Mouse (Mus musculus) E14TG2a.4 (cell line): ENCODE measurements around the gene Ppt2.

Experiments used
- H3K27me3 ChIP-seq: 2 replicates; pipeline ENCODE4 v1.6.1; 2014; ENCODE audit warnings: low read length, control low read depth; ENCODE audit not compliant: insufficient read depth
- H3K36me3 ChIP-seq: 2 replicates; pipeline ENCODE4 v1.6.1; 2014; ENCODE audit warnings: low read length, control low read depth; ENCODE audit not compliant: insufficient read depth
- H3K4me1 ChIP-seq: replicated peaks from 2 replicates; pipeline ENCODE4 v1.6.1; 2014; ENCODE audit warnings: low read depth, low read length, control low read depth
- H3K4me3 ChIP-seq: replicated peaks from 2 replicates; pipeline ENCODE4 v1.5.1; 2014; ENCODE audit warnings: mild to moderate bottlenecking, low read length
- H3K9me3 ChIP-seq: 2 replicates; pipeline ENCODE4 v1.6.1; 2014; ENCODE audit warnings: low read length, control low read depth
- CTCF ChIP-seq: conservative IDR thresholded peaks from 2 replicates; pipeline ENCODE4 v1.5.1; 2014; ENCODE audit warnings: low read length
- NANOG ChIP-seq: IDR thresholded peaks from 2 replicates; pipeline ENCODE4 v1.6.1; 2014; ENCODE audit warnings: borderline replicate concordance, low read length, mixed read lengths
- POU5F1 ChIP-seq: IDR thresholded peaks from 2 replicates; pipeline ENCODE4 v1.6.1; 2014; ENCODE audit warnings: low read length, borderline replicate concordance

Gene Ppt2

GRCm38 (mm10) chr17:34627093-34627942 is 992 bp downstream of the Ppt2 start:
- peaks cover 52% of the 10 kb centered on the region for H3K27me3 ChIP-seq
- H3K9me3 ChIP-seq = no peaks in the 10 kb centered on the region
- TF ChIP-seq POU5F1 (no peak), CTCF (no peak), NANOG (no peak)
- H3K4me3 ChIP-seq = peak overlapping the region; percentile 86
- peaks cover 15% of the 10 kb centered on the region for H3K36me3 ChIP-seq
- peaks cover 75% of the 10 kb centered on the region for H3K4me1 ChIP-seq

GRCm38 (mm10) chr17:34626773-34627092 is 1.6 kb downstream of the Ppt2 start:
- H3K4me3 ChIP-seq = peak overlapping the region; percentile 86
- H3K4me1 ChIP-seq = peaks cover 74% of the 10 kb centered on the region
- no peaks in the 10 kb centered on the region for H3K9me3 ChIP-seq
- TF ChIP-seq CTCF = no peak
- no peak for TF ChIP-seq POU5F1
- no peak for TF ChIP-seq NANOG
- peaks cover 52% of the 10 kb centered on the region for H3K27me3 ChIP-seq
- H3K36me3 ChIP-seq = peaks cover 20% of the 10 kb centered on the region

GRCm38 (mm10) chr17:34626062-34626772 is 2.1 kb downstream of the Ppt2 start:
- Histone ChIP-seq H3K4me1 (peaks cover 69% of the 10 kb centered on the region), H3K4me3 (peak overlapping the region; percentile 86), H3K9me3 (no peaks in the 10 kb centered on the region), H3K36me3 (peaks cover 22% of the 10 kb centered on the region), H3K27me3 (peaks cover 46% of the 10 kb centered on the region)
- TF ChIP-seq NANOG (no peak), POU5F1 (no peak), CTCF (no peak)

GRCm38 (mm10) chr17:34624981-34625380 is 3.3 kb downstream of the Ppt2 start:
- TF ChIP-seq NANOG = no peak
- TF ChIP-seq CTCF = no peak
- TF ChIP-seq POU5F1 = no peak
- H3K27me3 ChIP-seq = peaks cover 34% of the 10 kb centered on the region
- H3K4me3 ChIP-seq = no peak overlapping the region
- peaks cover 64% of the 10 kb centered on the region for H3K4me1 ChIP-seq
- H3K9me3 ChIP-seq = no peaks in the 10 kb centered on the region
- H3K36me3 ChIP-seq = peaks cover 25% of the 10 kb centered on the region

- H3K9me3 ChIP-seq = no peaks in the 10 kb centered on the region
- TF ChIP-seq CTCF = peak; percentile 15; the same call in 1 of the 2 replicates
- TF ChIP-seq NANOG = no peak
- H3K4me1 ChIP-seq = peaks cover 50% of the 10 kb centered on the region
- H3K4me3 ChIP-seq = peak overlapping the region; percentile 45
- peaks cover 16% of the 10 kb centered on the region for H3K27me3 ChIP-seq
- H3K36me3 ChIP-seq = peaks cover 25% of the 10 kb centered on the region
These were observed 5.1 kb downstream of the Ppt2 start for GRCm38 (mm10) chr17:34623161-34623560.

GRCm38 (mm10) chr17:34621006-34621405 is 7.3 kb downstream of the Ppt2 start:
- peaks cover 34% of the 10 kb centered on the region for H3K4me1 ChIP-seq
- no peak overlapping the region for H3K4me3 ChIP-seq
- peaks cover 39% of the 10 kb centered on the region for H3K36me3 ChIP-seq
- peaks cover 4% of the 10 kb centered on the region; the same call in 1 of the 2 replicates for H3K27me3 ChIP-seq
- TF ChIP-seq CTCF (no peak), POU5F1 (no peak), NANOG (no peak)
- H3K9me3 ChIP-seq = no peaks in the 10 kb centered on the region

GRCm38 (mm10) chr17:34618999-34619398 is 9.3 kb downstream of the Ppt2 start:
- TF ChIP-seq CTCF = peak; percentile 95
- TF ChIP-seq NANOG = no peak
- Histone ChIP-seq H3K9me3 (no peaks in the 10 kb centered on the region), H3K4me3 (no peak overlapping the region), H3K27me3 (no peaks in the 10 kb centered on the region), H3K4me1 (peaks cover 45% of the 10 kb centered on the region), H3K36me3 (peaks cover 52% of the 10 kb centered on the region)

- TF ChIP-seq POU5F1 (no peak), CTCF (no peak), NANOG (no peak)
- Histone ChIP-seq H3K36me3 (peaks cover 67% of the 10 kb centered on the region), H3K27me3 (no peaks in the 10 kb centered on the region), H3K4me1 (peaks cover 55% of the 10 kb centered on the region), H3K9me3 (no peaks in the 10 kb centered on the region), H3K4me3 (no peak within 1 kb of the TSS)
These were observed 12.4 kb downstream of the Ppt2 start, which contains the start of gene Egfl8 for GRCm38 (mm10) chr17:34615871-34616270. Gene Egfl8 (minus strand): TSS chr17:34615971.
